Mouse (Mus musculus): Measurements from ENCODE around the gene Fam187a. TPM values are rescaled to one million over a fixed set of nuclear protein-coding genes. Genes with fewer than 3 reads are reported as not detected.

Fam187a gene
- total RNA-seq (2021), result not detected in 2 replicates
- long read RNA-seq, experiment 1, result 0 reads
- long read RNA-seq, experiment 2, result 0 reads

- DNase-seq, result no peak
These were observed at the start of gene Fam187a for GRCm38 (mm10) chr11:102884616-102885219. Gene Fam187a (plus strand): TSS chr11:102885169.

GRCm38 (mm10) chr11:102835549-102835948 is 49.4 kb upstream of the Fam187a start, which contains the start of gene Higd1b:
Gene Higd1b (plus strand): TSS chr11:102835849.
- DNase-seq, result no peak

- no peak for DNase-seq
These were observed 48.8 kb upstream of the Fam187a start for GRCm38 (mm10) chr11:102836146-102836545.

- no peak for DNase-seq
These were observed 47.6 kb upstream of the Fam187a start for GRCm38 (mm10) chr11:102837385-102837784.

DNA sequence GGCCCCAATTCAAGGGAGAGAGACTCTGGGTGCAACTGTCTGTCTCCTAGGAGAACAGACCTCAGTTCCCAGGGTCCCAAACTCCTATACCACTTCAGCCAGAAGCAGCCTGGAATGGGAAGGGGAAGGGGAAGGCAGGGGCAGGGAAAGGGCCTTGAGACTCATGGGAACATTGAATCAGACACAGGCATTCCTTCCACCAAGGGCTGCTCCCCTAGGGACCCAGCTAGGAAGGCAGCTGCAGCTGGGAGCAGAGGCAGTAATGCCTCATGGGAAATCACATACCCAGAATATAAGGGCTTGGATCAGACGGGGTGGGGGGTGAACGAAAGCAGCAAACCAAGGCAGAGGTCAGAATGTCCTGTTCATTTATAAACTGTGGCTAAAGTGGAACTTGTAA is 46.8 kb upstream of the Fam187a start:
- DNase-seq, result peak; percentile 35

- no peak for DNase-seq
These were observed 46.3 kb upstream of the Fam187a start for GRCm38 (mm10) chr11:102838616-102839150.

DNA sequence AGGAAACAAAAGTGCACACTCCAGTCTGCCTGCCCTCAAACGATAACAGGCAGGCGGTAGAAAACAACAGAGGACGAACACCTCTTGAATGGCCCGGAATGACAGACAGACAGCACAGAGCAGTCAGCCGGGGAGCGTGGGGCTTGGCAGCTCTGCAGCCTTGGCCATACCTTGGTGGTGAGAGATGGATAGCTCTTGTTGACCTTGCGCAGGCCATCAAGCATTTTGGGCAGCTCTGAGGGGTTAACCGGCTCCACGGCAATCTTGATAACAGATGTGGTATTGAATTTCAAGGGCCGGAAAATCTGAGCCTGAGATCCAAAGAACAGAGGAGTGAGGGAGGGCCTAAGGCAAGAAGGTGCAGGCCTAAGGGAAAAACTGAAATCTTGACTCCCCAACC is 39.0 kb upstream of the Fam187a start:
- peak; percentile 62 for DNase-seq

DNA sequence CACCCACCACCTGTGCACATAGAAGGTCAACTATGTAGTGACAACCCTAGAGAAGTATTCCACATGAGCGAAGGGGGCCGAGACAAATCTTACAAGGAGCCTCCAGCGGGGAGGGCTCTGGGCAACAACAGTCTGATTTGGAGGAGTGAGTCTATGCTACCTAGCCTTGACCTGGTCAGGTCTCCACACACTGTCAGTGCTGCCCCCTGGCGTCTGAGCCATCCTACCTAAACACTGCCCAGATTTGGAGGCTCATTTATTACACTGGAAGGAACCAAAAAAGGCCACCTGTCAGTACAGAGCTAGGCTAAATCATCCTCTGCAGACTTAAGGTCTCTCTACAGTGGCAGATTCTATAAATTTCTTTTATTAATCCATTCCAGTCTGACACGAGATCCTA is 33.1 kb upstream of the Fam187a start:
- peak; percentile 89 for DNase-seq

- DNase-seq, result no peak
These were observed 31.2 kb upstream of the Fam187a start for GRCm38 (mm10) chr11:102853760-102854159.

- no peak for DNase-seq
These were observed 29.0 kb upstream of the Fam187a start for GRCm38 (mm10) chr11:102855941-102856340.

GRCm38 (mm10) chr11:102858951-102859350 is 26.0 kb upstream of the Fam187a start:
- DNase-seq, result no peak

DNA sequence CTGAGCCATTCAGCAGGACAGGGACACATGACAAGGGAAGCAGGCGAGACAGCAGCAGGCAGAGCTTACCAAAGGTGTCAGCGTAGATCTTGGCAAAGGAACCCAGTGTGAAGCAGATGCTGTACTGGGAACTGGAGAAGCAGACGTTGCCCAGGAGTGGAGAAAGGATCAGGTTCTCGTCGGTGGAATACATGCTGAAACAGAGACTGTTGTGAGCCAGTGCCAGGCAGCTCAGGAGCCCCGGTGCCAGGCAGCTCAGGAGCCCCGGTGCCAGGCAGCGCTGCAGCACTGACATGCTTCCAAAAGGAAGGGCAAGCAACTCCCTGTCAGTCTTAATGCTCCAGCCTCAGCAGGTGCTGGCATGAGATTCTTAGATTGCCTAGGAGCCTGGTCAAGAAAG is 25.0 kb upstream of the Fam187a start:
- no peak for DNase-seq

DNA sequence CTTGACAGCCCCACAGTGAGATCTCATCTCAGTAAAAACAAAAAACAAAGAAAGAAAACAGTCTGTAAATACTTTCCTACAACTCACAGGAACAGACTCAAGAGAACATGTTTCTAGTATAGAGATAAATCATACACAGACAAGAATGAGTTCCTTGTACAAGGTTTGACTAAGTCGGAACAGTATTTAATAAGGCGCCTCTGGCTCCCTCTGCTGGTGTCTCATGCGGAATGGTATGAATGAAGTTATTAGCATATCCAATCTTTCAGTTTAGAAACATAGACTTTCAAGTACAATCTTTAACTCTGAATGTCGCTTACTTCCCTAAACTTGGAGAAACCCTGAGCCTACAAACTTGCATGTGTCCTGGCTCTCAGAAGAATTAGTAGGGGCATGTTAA is 20.7 kb upstream of the Fam187a start:
- DNase-seq, result peak; percentile 80

- no peak for DNase-seq
These were observed 10.1 kb upstream of the Fam187a start for GRCm38 (mm10) chr11:102874801-102875334.

- no peak for DNase-seq
These were observed 5.4 kb upstream of the Fam187a start for GRCm38 (mm10) chr11:102879558-102879957.

GRCm38 (mm10) chr11:102880585-102881313 is 4.2 kb upstream of the Fam187a start, which contains the start of the genes Eftud2 and Ccdc103:
Gene Eftud2 (minus strand): TSS chr11:102880985.
Gene Ccdc103 (plus strand): TSS chr11:102881204.
- DNase-seq, result peak; percentile 95

- DNase-seq, result no peak
These were observed 3.4 kb upstream of the Fam187a start for GRCm38 (mm10) chr11:102881314-102882198.

- DNase-seq, result no peak
These were observed 2.5 kb downstream of the Fam187a start for GRCm38 (mm10) chr11:102887433-102887832.

GRCm38 (mm10) chr11:102888135-102888534 is 3.2 kb downstream of the Fam187a start:
- DNase-seq, result no peak

- peak; percentile 54 for DNase-seq
These were observed 5.1 kb downstream of the Fam187a start for GRCm38 (mm10) chr11:102890096-102890495.

- DNase-seq, result peak; percentile 81
These were observed 8.2 kb downstream of the Fam187a start for GRCm38 (mm10) chr11:102893015-102893651.
